Mouse (Mus musculus) stomach, postnatal 0 days (tissue): ENCODE measurements at regions not wholly inside any gene's neighbourhood (a gene's known extent, or its start where the extent isn't known, plus 50 kb on each side); places are given as distances from the start of the nearest gene placed in this dataset.

Experiments used
- CTCF ChIP-seq: IDR thresholded peaks from 2 replicates; pipeline ENCODE4 v1.5.1; 2016; ENCODE audit warnings: antibody characterized with exemption, low read depth, mild to moderate bottlenecking, moderate library complexity
- EP300 ChIP-seq: optimal IDR thresholded peaks from 2 replicates; pipeline ENCODE3; 2016; ENCODE audit warnings: antibody characterized with exemption

GRCm38 (mm10) chr1:56130951-56131350, 506.3 kb downstream of the Hsfy2 start:
- TF ChIP-seq CTCF (no peak), EP300 (no peak)
